Mouse (Mus musculus) midbrain, embryonic 14.5 days (tissue): Measurements from ENCODE around the gene Tmco4. TPM values are rescaled to one million over a fixed set of nuclear protein-coding genes. Genes with fewer than 3 reads are reported as not detected.

Source experiments
- ATAC-seq: fragments of 200-750 bp; cut with Nextera tagmentation; 2 replicates; pipeline ENCODE4 v1.8.0; 2017; ENCODE audit warnings: moderate number of reproducible peaks, moderate library complexity; ENCODE audit not compliant: low FRiP score, low TSS enrichment
- DNase-seq: peaks from one replicate; pipeline ENCODE4 v3.0.0-alpha.2; 2015
- H3K27ac ChIP-seq: fragments of 300-500 bp; sonication (generic); replicated peaks from 2 replicates; pipeline ENCODE4 v1.5.1; 2014; ENCODE audit warnings: mild to moderate bottlenecking, low read depth, low read length, moderate library complexity
- H3K27me3 ChIP-seq: fragments of 300-500 bp; sonication (generic); 2 replicates; pipeline ENCODE4 v1.6.1; 2014; ENCODE audit warnings: low read length, control low read depth, mixed read lengths; ENCODE audit not compliant: control insufficient read depth, insufficient read depth
- H3K36me3 ChIP-seq: fragments of 300-500 bp; sonication (generic); 2 replicates; pipeline ENCODE4 v1.6.1; 2014; ENCODE audit warnings: low read length, control low read depth; ENCODE audit not compliant: control insufficient read depth, insufficient read depth
- H3K4me1 ChIP-seq: fragments of 300-500 bp; sonication (generic); 2 replicates; pipeline ENCODE4 v1.6.1; 2014; ENCODE audit warnings: mild to moderate bottlenecking, antibody characterized with exemption, low read length, control low read depth; ENCODE audit not compliant: control insufficient read depth, insufficient read depth
- H3K4me2 ChIP-seq: fragments of 300-500 bp; sonication (generic); 2 replicates; pipeline ENCODE4 v1.6.1; 2014; ENCODE audit warnings: mild to moderate bottlenecking, low read length, moderate library complexity
- H3K4me3 ChIP-seq: fragments of 300-500 bp; sonication (generic); replicated peaks from 2 replicates; pipeline ENCODE4 v1.5.1; 2014; ENCODE audit warnings: low read depth, low read length
- H3K9ac ChIP-seq: fragments of 300-500 bp; sonication (generic); replicated peaks from 2 replicates; pipeline ENCODE4 v1.6.1; 2014; ENCODE audit warnings: mild to moderate bottlenecking, low read length, moderate library complexity
- H3K9me3 ChIP-seq: fragments of 300-500 bp; sonication (generic); 2 replicates; pipeline ENCODE4 v1.6.1; 2016; ENCODE audit warnings: low read length, control low read depth, mixed read lengths; ENCODE audit not compliant: control insufficient read depth
- WGBS: fragments of 180-500 bp; shearing (Covaris S2); extraction: QIAGEN DNeasy Blood & Tissue Kit; methylation state at CpG from one replicate; pipeline ENCODE4 v1.1.7; 2014; 5-methylcytosine and 5-hydroxymethylcytosine counted together
- polyA plus RNA-seq: library from polyadenylated mRNA; unstranded; fragments of >200 nt; fragmentation: Nextera tagmentation; extraction: Ambion mirVana; gene quantifications from 2 replicates; pipeline ENCODE4 v1.2.1, GENCODE M21; 2014

Tmco4 gene
- polyA plus RNA-seq, 1 experiment from 2014 or later, result 0.61 TPM

GRCm38 (mm10) chr4:139091066-139091465 is 118.4 kb downstream of the Tmco4 start:
- Histone ChIP-seq H3K4me2 (peak overlapping the region; percentile 89), H3K36me3 (no peaks in the 10 kb centered on the region), H3K27ac (peak overlapping the region; percentile 22; the same call in 1 of the 2 replicates), H3K4me1 (peaks cover 15% of the 10 kb centered on the region; the same call in 1 of the 2 replicates), H3K9me3 (no peaks in the 10 kb centered on the region), H3K27me3 (peaks cover 39% of the 10 kb centered on the region), H3K9ac (no peak overlapping the region), H3K4me3 (no peak overlapping the region)
- WGBS, result 34% methylated on average over 7 of the region's 7 CpGs
- ATAC-seq (no peak), DNase-seq (no peak)

- H3K27ac ChIP-seq, result peak overlapping the region; percentile 22
- H3K4me3 ChIP-seq, result peak overlapping the region; percentile 49
- H3K4me1 ChIP-seq, result peaks cover 15% of the 10 kb centered on the region; the same call in 1 of the 2 replicates
- peak; percentile 32; the same call in 1 of the 2 replicates for ATAC-seq
- no peaks in the 10 kb centered on the region for H3K36me3 ChIP-seq
- peak; percentile 66 for DNase-seq
- H3K27me3 ChIP-seq, result peaks cover 39% of the 10 kb centered on the region
- H3K4me2 ChIP-seq, result peak overlapping the region; percentile 89
- peak overlapping the region; percentile 59; the same call in 1 of the 2 replicates for H3K9ac ChIP-seq
- WGBS, result under 1% methylated on average over 28 of the region's 28 CpGs
- H3K9me3 ChIP-seq, result no peaks in the 10 kb centered on the region
Measured at GRCm38 (mm10) chr4:139091478-139092355, 119.0 kb downstream of the Tmco4 start.

- Histone ChIP-seq H3K9ac (peak within 1 kb of the TSS; percentile 59), H3K4me2 (peak within 1 kb of the TSS; percentile 89), H3K27ac (peak within 1 kb of the TSS; percentile 22), H3K36me3 (no peaks in the 10 kb centered on the region), H3K27me3 (peaks cover 39% of the 10 kb centered on the region), H3K9me3 (no peaks in the 10 kb centered on the region), H3K4me1 (peaks cover 15% of the 10 kb centered on the region; the same call in 1 of the 2 replicates), H3K4me3 (peak within 1 kb of the TSS; percentile 49)
- under 1% methylated on average over 98 of the region's 105 CpGs for WGBS
- DNase-seq (peak; percentile 51), ATAC-seq (no peak)
Measured at GRCm38 (mm10) chr4:139092356-139093195, 119.9 kb downstream of the Tmco4 start, which contains the start of gene Nbl1. TSS of gene Nbl1 (minus strand) at chr4:139092993.

GRCm38 (mm10) chr4:139093196-139093530 is 120.5 kb downstream of the Tmco4 start:
- no peak for DNase-seq
- WGBS, result 22% methylated on average over 13 of the region's 13 CpGs
- H3K27ac ChIP-seq, result no peak overlapping the region
- peak overlapping the region; percentile 59; the same call in 1 of the 2 replicates for H3K9ac ChIP-seq
- H3K36me3 ChIP-seq, result no peaks in the 10 kb centered on the region
- peak overlapping the region; percentile 89 for H3K4me2 ChIP-seq
- H3K4me1 ChIP-seq, result peaks cover 15% of the 10 kb centered on the region; the same call in 1 of the 2 replicates
- peaks cover 39% of the 10 kb centered on the region for H3K27me3 ChIP-seq
- no peak for ATAC-seq
- peak overlapping the region; percentile 49 for H3K4me3 ChIP-seq
- no peaks in the 10 kb centered on the region for H3K9me3 ChIP-seq

GRCm38 (mm10) chr4:139095406-139095805 is 122.7 kb downstream of the Tmco4 start:
- ATAC-seq, result no peak
- 43% methylated on average over 1 of the region's 1 CpGs for WGBS
- Histone ChIP-seq H3K4me1 (peaks cover 15% of the 10 kb centered on the region; the same call in 1 of the 2 replicates), H3K4me3 (no peak overlapping the region), H3K36me3 (no peaks in the 10 kb centered on the region), H3K9ac (no peak overlapping the region), H3K4me2 (no peak overlapping the region), H3K9me3 (no peaks in the 10 kb centered on the region), H3K27ac (no peak overlapping the region), H3K27me3 (peaks cover 38% of the 10 kb centered on the region)
- no peak for DNase-seq

- H3K4me2 ChIP-seq, result no peak overlapping the region
- no peaks in the 10 kb centered on the region for H3K9me3 ChIP-seq
- no peak for ATAC-seq
- H3K27ac ChIP-seq, result no peak overlapping the region
- H3K9ac ChIP-seq, result no peak overlapping the region
- WGBS, result 80% methylated on average over 5 of the region's 5 CpGs
- H3K4me3 ChIP-seq, result no peak overlapping the region
- H3K27me3 ChIP-seq, result peaks cover 34% of the 10 kb centered on the region
- H3K4me1 ChIP-seq, result peaks cover 15% of the 10 kb centered on the region; the same call in 1 of the 2 replicates
- DNase-seq, result no peak
- no peaks in the 10 kb centered on the region for H3K36me3 ChIP-seq
Measured at GRCm38 (mm10) chr4:139096201-139096600, 123.5 kb downstream of the Tmco4 start.

- 93% methylated on average over 8 of the region's 8 CpGs for WGBS
- Histone ChIP-seq H3K9me3 (no peaks in the 10 kb centered on the region), H3K4me3 (no peak overlapping the region), H3K4me1 (no peaks in the 10 kb centered on the region), H3K4me2 (no peak overlapping the region), H3K27ac (no peak overlapping the region), H3K36me3 (peaks cover 24% of the 10 kb centered on the region), H3K9ac (no peak overlapping the region), H3K27me3 (no peaks in the 10 kb centered on the region)
- ATAC-seq (no peak), DNase-seq (no peak)
Measured at GRCm38 (mm10) chr4:139100326-139100725, 127.6 kb downstream of the Tmco4 start.

GRCm38 (mm10) chr4:139101546-139101945 is 128.9 kb downstream of the Tmco4 start:
- no peak overlapping the region for H3K4me2 ChIP-seq
- H3K27me3 ChIP-seq, result no peaks in the 10 kb centered on the region
- ATAC-seq (no peak), DNase-seq (no peak)
- 90% methylated on average over 6 of the region's 6 CpGs for WGBS
- H3K27ac ChIP-seq, result no peak overlapping the region
- H3K4me1 ChIP-seq, result no peaks in the 10 kb centered on the region
- no peaks in the 10 kb centered on the region for H3K9me3 ChIP-seq
- H3K4me3 ChIP-seq, result no peak overlapping the region
- H3K9ac ChIP-seq, result no peak overlapping the region
- H3K36me3 ChIP-seq, result peaks cover 24% of the 10 kb centered on the region
